Mouse (Mus musculus): ENCODE measurements at regions not wholly inside any gene's neighbourhood (a gene's known extent, or its start where the extent isn't known, plus 50 kb on each side); places are given as distances from the start of the nearest gene placed in this dataset.

- Histone ChIP-seq H3K27me3 (ENCODE audit: control insufficient read depth, insufficient read depth, low read length) (no peaks in the 10 kb centered on the region), H3K4me3 (replicated peaks; ENCODE audit: low read length) (no peak overlapping the region), H3K9ac (ENCODE audit: low read length) (no peak overlapping the region), H3K36me3 (ENCODE audit: control insufficient read depth, insufficient read depth, low read length) (no peaks in the 10 kb centered on the region), H3K4me1 (ENCODE audit: control insufficient read depth, insufficient read depth, low read length) (peaks cover 42% of the 10 kb centered on the region), H3K4me2 (ENCODE audit: low read depth, low read length) (no peak overlapping the region), H3K9me3 (replicated peaks; ENCODE audit: control insufficient read depth, low read length) (no peaks in the 10 kb centered on the region), H3K27ac (ENCODE audit: low read length) (no peak overlapping the region)
- WGBS: 62% methylated on average over 11 of the region's 11 CpGs
- no peak for ATAC-seq (ENCODE audit: insufficient read depth, low FRiP score)
Observed at GRCm38 (mm10) chr16:30792738-30793377, 193.3 kb downstream of the Fam43a start.

DNA sequence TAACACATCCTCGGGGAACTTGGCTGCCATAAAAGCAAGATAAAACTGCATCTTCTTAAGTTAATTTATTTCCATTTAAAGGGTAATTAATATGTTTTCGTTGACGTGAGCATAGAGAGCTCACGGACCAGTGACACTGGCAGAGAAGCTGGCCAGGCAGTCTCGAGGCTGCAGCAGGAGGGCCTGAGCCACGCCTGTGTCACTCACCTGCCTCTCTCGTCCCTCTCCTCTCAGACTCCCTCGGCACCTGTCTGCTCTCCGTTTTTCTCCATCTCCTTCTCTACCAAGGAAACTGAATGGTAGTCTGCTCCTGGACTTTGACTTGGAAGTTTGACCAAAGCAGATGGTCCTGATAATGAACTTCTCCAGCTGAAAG is 193.8 kb downstream of the Fam43a start:
- 42% methylated on average over 9 of the region's 9 CpGs for WGBS
- Histone ChIP-seq H3K27me3 (ENCODE audit: control insufficient read depth, insufficient read depth, low read length) (no peaks in the 10 kb centered on the region), H3K36me3 (ENCODE audit: control insufficient read depth, insufficient read depth, low read length) (no peaks in the 10 kb centered on the region), H3K4me2 (ENCODE audit: low read depth, low read length) (no peak overlapping the region), H3K4me1 (ENCODE audit: control insufficient read depth, insufficient read depth, low read length) (peaks cover 40% of the 10 kb centered on the region), H3K27ac (ENCODE audit: low read length) (no peak overlapping the region), H3K4me3 (replicated peaks; ENCODE audit: low read length) (no peak overlapping the region), H3K9ac (ENCODE audit: low read length) (no peak overlapping the region), H3K9me3 (replicated peaks; ENCODE audit: control insufficient read depth, low read length) (no peaks in the 10 kb centered on the region)
- no peak for ATAC-seq (ENCODE audit: insufficient read depth, low FRiP score)

- Histone ChIP-seq H3K27me3 (ENCODE audit: control insufficient read depth, insufficient read depth, low read length) (no peaks in the 10 kb centered on the region), H3K4me1 (ENCODE audit: control insufficient read depth, insufficient read depth, low read length) (peaks cover 38% of the 10 kb centered on the region), H3K9ac (ENCODE audit: low read length) (no peak overlapping the region), H3K4me3 (replicated peaks; ENCODE audit: low read length) (no peak overlapping the region), H3K4me2 (ENCODE audit: low read depth, low read length) (no peak overlapping the region), H3K9me3 (replicated peaks; ENCODE audit: control insufficient read depth, low read length) (no peaks in the 10 kb centered on the region), H3K27ac (ENCODE audit: low read length) (no peak overlapping the region), H3K36me3 (ENCODE audit: control insufficient read depth, insufficient read depth, low read length) (no peaks in the 10 kb centered on the region)
- no peak for ATAC-seq (ENCODE audit: insufficient read depth, low FRiP score)
- WGBS: 76% methylated on average over 3 of the region's 3 CpGs
Observed at GRCm38 (mm10) chr16:30793856-30794255, 194.3 kb downstream of the Fam43a start.

DNA sequence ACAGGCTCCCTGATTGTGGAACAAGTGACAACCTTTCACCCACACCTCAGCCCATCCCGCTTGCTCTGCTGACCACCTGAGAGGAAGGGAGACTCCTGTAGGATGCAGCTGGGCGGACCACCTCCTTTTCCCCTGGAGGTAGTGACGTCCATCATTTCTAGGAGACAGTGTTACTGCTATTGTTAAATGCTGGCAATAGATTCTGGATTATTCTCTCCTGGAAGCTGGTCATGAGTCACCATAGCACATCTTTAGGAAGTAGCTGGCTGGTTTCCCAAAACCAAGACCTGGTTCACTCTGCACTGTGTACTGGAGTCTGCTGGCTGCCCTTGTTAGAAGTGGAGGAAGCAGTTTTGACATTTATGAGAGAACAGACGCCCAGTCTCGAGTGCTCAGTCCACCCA is 196.0 kb downstream of the Fam43a start:
- Histone ChIP-seq H3K27ac (ENCODE audit: low read length) (no peak overlapping the region), H3K36me3 (ENCODE audit: control insufficient read depth, insufficient read depth, low read length) (no peaks in the 10 kb centered on the region), H3K4me1 (ENCODE audit: control insufficient read depth, insufficient read depth, low read length) (peaks cover 25% of the 10 kb centered on the region), H3K27me3 (ENCODE audit: control insufficient read depth, insufficient read depth, low read length) (no peaks in the 10 kb centered on the region), H3K4me3 (replicated peaks; ENCODE audit: low read length) (no peak overlapping the region), H3K9me3 (replicated peaks; ENCODE audit: control insufficient read depth, low read length) (no peaks in the 10 kb centered on the region), H3K9ac (ENCODE audit: low read length) (no peak overlapping the region), H3K4me2 (ENCODE audit: low read depth, low read length) (no peak overlapping the region)
- peak; percentile 15; the same call in 1 of the 2 replicates for ATAC-seq (ENCODE audit: insufficient read depth, low FRiP score)
- WGBS: 62% methylated on average over 5 of the region's 5 CpGs

DNA sequence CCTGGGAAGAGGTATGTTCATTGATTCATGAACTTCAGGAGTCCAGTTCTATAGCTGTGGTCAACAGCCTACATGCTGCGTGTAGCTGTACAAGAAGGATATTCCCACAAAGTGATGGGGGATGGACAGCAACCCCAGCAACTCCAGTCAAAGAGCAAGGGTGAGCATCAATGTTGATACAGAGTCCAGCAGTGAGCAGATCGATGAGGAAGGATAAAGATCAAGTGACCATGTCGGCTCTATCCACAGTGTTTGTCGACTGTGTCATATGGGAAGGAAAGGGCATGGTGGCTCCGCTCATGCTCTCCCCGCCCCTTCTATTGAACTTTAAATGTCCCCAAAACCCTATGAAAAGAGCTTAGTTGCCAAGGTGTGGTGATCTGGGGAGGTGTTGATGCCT is 196.6 kb downstream of the Fam43a start:
- H3K4me3 ChIP-seq (replicated peaks; ENCODE audit: low read length): no peak overlapping the region
- H3K4me1 ChIP-seq (ENCODE audit: control insufficient read depth, insufficient read depth, low read length): peaks cover 19% of the 10 kb centered on the region
- no peak overlapping the region for H3K27ac ChIP-seq (ENCODE audit: low read length)
- H3K4me2 ChIP-seq (ENCODE audit: low read depth, low read length): no peak overlapping the region
- 90% methylated on average over 6 of the region's 6 CpGs for WGBS
- H3K9ac ChIP-seq (ENCODE audit: low read length): no peak overlapping the region
- H3K9me3 ChIP-seq (replicated peaks; ENCODE audit: control insufficient read depth, low read length): no peaks in the 10 kb centered on the region
- H3K36me3 ChIP-seq (ENCODE audit: control insufficient read depth, insufficient read depth, low read length): no peaks in the 10 kb centered on the region
- no peaks in the 10 kb centered on the region for H3K27me3 ChIP-seq (ENCODE audit: control insufficient read depth, insufficient read depth, low read length)
- ATAC-seq (ENCODE audit: insufficient read depth, low FRiP score): no peak

DNA sequence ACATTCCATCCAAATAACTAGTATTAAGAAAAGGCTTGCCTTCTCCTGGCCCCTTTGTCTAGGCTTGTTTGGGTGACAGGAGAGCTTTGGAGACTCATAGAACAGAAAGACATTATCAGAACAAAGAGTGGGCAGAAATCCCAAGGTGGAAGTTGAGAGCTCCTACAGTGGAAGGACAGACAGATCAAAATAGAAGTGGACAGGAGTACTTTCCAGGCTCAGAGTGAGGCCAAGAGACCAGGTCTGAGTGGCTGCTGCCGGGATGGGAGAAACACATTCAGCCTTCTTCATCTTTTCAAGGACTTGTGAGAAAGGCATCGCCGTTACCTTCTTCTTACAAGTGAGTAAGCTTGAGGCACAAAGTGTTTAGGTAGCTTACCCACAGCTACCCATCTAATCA is 197.5 kb downstream of the Fam43a start:
- WGBS: 97% methylated on average over 3 of the region's 3 CpGs
- no peaks in the 10 kb centered on the region for H3K27me3 ChIP-seq (ENCODE audit: control insufficient read depth, insufficient read depth, low read length)
- ATAC-seq (ENCODE audit: insufficient read depth, low FRiP score): no peak
- no peak overlapping the region for H3K27ac ChIP-seq (ENCODE audit: low read length)
- H3K4me3 ChIP-seq (replicated peaks; ENCODE audit: low read length): no peak overlapping the region
- H3K4me2 ChIP-seq (ENCODE audit: low read depth, low read length): no peak overlapping the region
- no peaks in the 10 kb centered on the region for H3K36me3 ChIP-seq (ENCODE audit: control insufficient read depth, insufficient read depth, low read length)
- no peaks in the 10 kb centered on the region; the same call in 1 of the 2 replicates for H3K9me3 ChIP-seq (replicated peaks; ENCODE audit: control insufficient read depth, low read length)
- peaks cover 10% of the 10 kb centered on the region; the same call in 1 of the 2 replicates for H3K4me1 ChIP-seq (ENCODE audit: control insufficient read depth, insufficient read depth, low read length)
- H3K9ac ChIP-seq (ENCODE audit: low read length): no peak overlapping the region

GRCm38 (mm10) chr16:30797973-30798471 is 198.5 kb downstream of the Fam43a start:
- H3K9me3 ChIP-seq (replicated peaks; ENCODE audit: control insufficient read depth, low read length): no peaks in the 10 kb centered on the region; the same call in 1 of the 2 replicates
- ATAC-seq (ENCODE audit: insufficient read depth, low FRiP score): 0 out of 2 replicates have a peak, but pooled peaks have one; percentile 31
- WGBS: 36% methylated on average over 7 of the region's 7 CpGs

GRCm38 (mm10) chr16:30798536-30798935 is 199.0 kb downstream of the Fam43a start:
- no peak overlapping the region for H3K4me3 ChIP-seq (replicated peaks; ENCODE audit: low read length)
- no peak for ATAC-seq (ENCODE audit: insufficient read depth, low FRiP score)
- 53% methylated on average over 1 of the region's 1 CpGs for WGBS
- H3K9me3 ChIP-seq (replicated peaks; ENCODE audit: control insufficient read depth, low read length): no peaks in the 10 kb centered on the region; the same call in 1 of the 2 replicates
- H3K4me1 ChIP-seq (ENCODE audit: control insufficient read depth, insufficient read depth, low read length): peaks cover 5% of the 10 kb centered on the region; the same call in 1 of the 2 replicates
- H3K36me3 ChIP-seq (ENCODE audit: control insufficient read depth, insufficient read depth, low read length): no peaks in the 10 kb centered on the region
- no peak overlapping the region for H3K27ac ChIP-seq (ENCODE audit: low read length)
- H3K4me2 ChIP-seq (ENCODE audit: low read depth, low read length): no peak overlapping the region
- H3K9ac ChIP-seq (ENCODE audit: low read length): no peak overlapping the region
- no peaks in the 10 kb centered on the region for H3K27me3 ChIP-seq (ENCODE audit: control insufficient read depth, insufficient read depth, low read length)

More at GRCm38 (mm10) chr16:30797973-30798471, 198.5 kb downstream of the Fam43a start:
- H3K27me3 ChIP-seq (ENCODE audit: control insufficient read depth, insufficient read depth, low read length): no peaks in the 10 kb centered on the region
- H3K9ac ChIP-seq (ENCODE audit: low read length): no peak overlapping the region
- peaks cover 9% of the 10 kb centered on the region; the same call in 1 of the 2 replicates for H3K4me1 ChIP-seq (ENCODE audit: control insufficient read depth, insufficient read depth, low read length)
- H3K4me3 ChIP-seq (replicated peaks; ENCODE audit: low read length): no peak overlapping the region
- no peaks in the 10 kb centered on the region for H3K36me3 ChIP-seq (ENCODE audit: control insufficient read depth, insufficient read depth, low read length)
- 0 out of 2 replicates have a peak overlapping the region, but pooled peaks have one; percentile 31 for H3K27ac ChIP-seq (ENCODE audit: low read length)
- H3K4me2 ChIP-seq (ENCODE audit: low read depth, low read length): no peak overlapping the region

GRCm38 (mm10) chr16:30799699-30800483 is 200.4 kb downstream of the Fam43a start:
- H3K4me2 ChIP-seq (ENCODE audit: low read depth, low read length): no peak overlapping the region
- 45% methylated on average over 12 of the region's 12 CpGs for WGBS
- no peaks in the 10 kb centered on the region for H3K36me3 ChIP-seq (ENCODE audit: control insufficient read depth, insufficient read depth, low read length)
- H3K27ac ChIP-seq (ENCODE audit: low read length): no peak overlapping the region
- H3K9ac ChIP-seq (ENCODE audit: low read length): no peak overlapping the region
- ATAC-seq (ENCODE audit: insufficient read depth, low FRiP score): no peak
- no peaks in the 10 kb centered on the region; the same call in 1 of the 2 replicates for H3K9me3 ChIP-seq (replicated peaks; ENCODE audit: control insufficient read depth, low read length)
- H3K4me3 ChIP-seq (replicated peaks; ENCODE audit: low read length): no peak overlapping the region
- H3K27me3 ChIP-seq (ENCODE audit: control insufficient read depth, insufficient read depth, low read length): no peaks in the 10 kb centered on the region
- H3K4me1 ChIP-seq (ENCODE audit: control insufficient read depth, insufficient read depth, low read length): peaks cover 5% of the 10 kb centered on the region; the same call in 1 of the 2 replicates

Data from stomach, embryonic 16.5 days (tissue).